Mouse (Mus musculus) cerebellum, adult 2 months (tissue): Measurements from ENCODE around the gene Sema4d.

Source experiments
- CTCF ChIP-seq: fragments of 200-500 bp; IDR thresholded peaks from 2 replicates; pipeline ENCODE4 v1.5.1; 2011; ENCODE audit warnings: low read depth, mild to moderate bottlenecking, control low read depth, low read length, moderate library complexity, borderline replicate concordance; ENCODE audit not compliant: insufficient read depth
- POLR2A ChIP-seq: fragments of 200-500 bp; IDR thresholded peaks from 2 replicates; pipeline ENCODE4 v1.6.1; 2011; ENCODE audit warnings: low read length, control low read depth, borderline replicate concordance; ENCODE audit not compliant: insufficient read depth

DNA sequence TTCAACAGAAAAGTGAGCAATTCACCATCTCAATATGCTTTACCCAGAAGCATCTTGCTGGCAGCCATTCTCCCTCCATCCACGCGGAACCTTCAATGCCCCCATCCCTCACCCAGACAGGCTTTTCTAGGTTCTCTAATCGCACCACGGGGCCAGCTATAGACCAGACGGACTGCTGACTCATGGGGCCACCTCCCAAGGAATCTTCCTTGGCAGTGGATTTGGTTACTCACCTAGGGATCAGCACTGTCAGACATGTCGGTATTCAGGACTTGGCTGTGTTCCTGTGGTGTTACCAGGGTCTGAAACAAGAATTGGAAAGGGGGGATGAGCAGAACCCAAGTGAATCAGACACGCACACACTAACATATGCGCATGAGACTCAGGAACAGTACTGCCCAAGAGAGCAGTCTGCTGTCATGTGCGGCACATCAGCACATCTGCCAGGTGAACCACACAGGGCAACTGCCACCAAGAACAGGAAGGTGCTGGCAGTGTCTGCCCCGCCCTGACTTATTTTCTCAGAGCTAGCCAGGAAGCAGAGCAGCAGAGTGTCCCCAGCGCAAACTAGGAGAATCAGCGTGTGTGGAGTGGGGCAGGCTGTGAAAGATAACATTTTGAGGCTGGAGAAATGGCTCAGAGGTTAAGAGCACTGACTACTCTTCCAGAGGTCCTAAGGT is 30.4 kb downstream of the Sema4d start:
- TF ChIP-seq CTCF (no peak), POLR2A (no peak)
